Comparison of ENCODE assay signal across 8 mouse cellular contexts in genomic region chr19:10869886-10870527, GRCm38 (mm10). TPM values are rescaled to one million over a fixed set of nuclear protein-coding genes. Genes with fewer than 3 reads are reported as not detected.
DNase-seq lines count a peak whose midpoint lies in the region; ATAC-seq and TF ChIP-seq lines count a peak whose summit lies in the region.

Tmem132a (minus strand) TSS chr19:10869940.

- peaks cover 5% of the 10 kb centered on the region for H3K4me1 ChIP-seq in erythroblast, embryonic 14.5 days (ENCODE audit: control insufficient read depth)
- H3K4me1 ChIP-seq in forebrain, embryonic 16.5 days (replicated peaks; ENCODE audit: control insufficient read depth, insufficient read depth, low read length): peaks cover 27% of the 10 kb centered on the region
- H3K4me1 ChIP-seq in kidney, adult 2 months (ENCODE audit: control insufficient read depth, insufficient read depth, low read length): peaks cover 4% of the 10 kb centered on the region; the same call in 1 of the 2 replicates
- no peaks in the 10 kb centered on the region for H3K4me1 ChIP-seq in liver, embryonic 14.5 days (replicated peaks; ENCODE audit: control insufficient read depth in 2 of 2, insufficient read depth in 2 of 2, low read length in 1 of 2)
- peaks cover 6% of the 10 kb centered on the region; the same call in 1 of the 2 replicates for H3K4me1 ChIP-seq in small intestine, adult 2 months (ENCODE audit: control insufficient read depth, insufficient read depth, insufficient read length, low read length)

- H3K27ac ChIP-seq in forebrain, embryonic 16.5 days (ENCODE audit: low read length): peak within 1 kb of the TSS; percentile 93
- H3K27ac ChIP-seq in kidney, adult 2 months (ENCODE audit: insufficient read depth, low read depth, low read length): no peak within 1 kb of the TSS
- no peak within 1 kb of the TSS for H3K27ac ChIP-seq in liver, embryonic 14.5 days
- H3K27ac ChIP-seq in small intestine, adult 2 months (ENCODE audit: insufficient read depth, low read depth, low read length): no peak within 1 kb of the TSS

- no peak for TF ChIP-seq CTCF in kidney, adult 2 months (conservative IDR thresholded peaks at IDR 0.05; ENCODE audit: insufficient read depth, insufficient read length, low read depth, low read length)
- no peak for TF ChIP-seq CTCF in liver, embryonic 14.5 days (IDR thresholded peaks at IDR 0.05; ENCODE audit: low read depth)
- no peak for TF ChIP-seq CTCF in small intestine, adult 2 months (IDR thresholded peaks at IDR 0.05; ENCODE audit: extremely low read depth, insufficient read length, insufficient replicate concordance, low read depth, low read length)

- WGBS in forebrain, embryonic 16.5 days: under 1% methylated on average over 8 of the region's 8 CpGs
- 10% methylated on average over 8 of the region's 8 CpGs for WGBS in kidney, adult 2 months
- WGBS in liver, embryonic 14.5 days (ENCODE audit: insufficient replicate concordance): 14% methylated on average over 8 of the region's 8 CpGs
- 5% methylated on average over 8 of the region's 8 CpGs for WGBS in small intestine, adult 2 months

- no peak for TF ChIP-seq POLR2A in kidney, adult 2 months (IDR thresholded peaks at IDR 0.05; ENCODE audit: low read depth, low read length)
- TF ChIP-seq POLR2A in small intestine, adult 2 months (IDR thresholded peaks at IDR 0.05; ENCODE audit: low read depth, low read length): no peak

- H3K4me2 ChIP-seq in forebrain, embryonic 16.5 days (ENCODE audit: low read length): peak within 1 kb of the TSS; percentile 90
- peak within 1 kb of the TSS; percentile 47 for H3K4me2 ChIP-seq in liver, embryonic 14.5 days (ENCODE audit: low read depth)

- no peak for DNase-seq in adrenal gland, postnatal 25 days
- peak; percentile 46 for DNase-seq in kidney, adult 2 months
- no peak for DNase-seq in liver, embryonic 14.5 days (ENCODE audit: low read depth in 3 of 3, low spot score in 3 of 3)
- no peak for DNase-seq in right cerebral cortex, adult 18-20 months

- no peak for TF ChIP-seq EP300 in liver, embryonic 14.5 days (IDR thresholded peaks at IDR 0.05; ENCODE audit: low read depth)

- no peaks in the 10 kb centered on the region for H3K9me3 ChIP-seq in erythroblast, embryonic 14.5 days (ENCODE audit: control insufficient read depth, low read length)
- no peaks in the 10 kb centered on the region for H3K9me3 ChIP-seq in forebrain, embryonic 16.5 days (ENCODE audit: control insufficient read depth, low read length)
- no peaks in the 10 kb centered on the region for H3K9me3 ChIP-seq in liver, embryonic 14.5 days (ENCODE audit: control insufficient read depth, low read length)

- peaks cover 33% of the 10 kb centered on the region for H3K36me3 ChIP-seq in erythroblast, embryonic 14.5 days (ENCODE audit: control insufficient read depth)
- peaks cover 31% of the 10 kb centered on the region for H3K36me3 ChIP-seq in forebrain, embryonic 16.5 days (ENCODE audit: control insufficient read depth, insufficient read depth)
- peaks cover 4% of the 10 kb centered on the region for H3K36me3 ChIP-seq in kidney, adult 2 months (ENCODE audit: control insufficient read depth, insufficient read depth, low read length)
- H3K36me3 ChIP-seq in liver, embryonic 14.5 days (replicated peaks; ENCODE audit: control insufficient read depth, insufficient read depth, low read depth): no peaks in the 10 kb centered on the region; the same call in 1 of the 2 replicates
- H3K36me3 ChIP-seq in small intestine, adult 2 months (ENCODE audit: control insufficient read depth, insufficient read depth, low read length): peaks cover 21% of the 10 kb centered on the region

- peak within 1 kb of the TSS; percentile 43 for H3K4me3 ChIP-seq in erythroblast, embryonic 14.5 days (replicated peaks)
- peak within 1 kb of the TSS; percentile 89 for H3K4me3 ChIP-seq in forebrain, embryonic 16.5 days (replicated peaks; ENCODE audit: low read length)
- peak within 1 kb of the TSS; percentile 57 for H3K4me3 ChIP-seq in kidney, adult 2 months (ENCODE audit: insufficient read depth, low read depth, low read length)
- peak within 1 kb of the TSS; percentile 38 to 40 for H3K4me3 ChIP-seq in liver, embryonic 14.5 days (ENCODE audit: insufficient read depth in 1 of 2, low read depth in 2 of 2, low read length in 2 of 2)
- peak within 1 kb of the TSS; percentile 66 for H3K4me3 ChIP-seq in small intestine, adult 2 months (ENCODE audit: low read depth, low read length)

- H3K27me3 ChIP-seq in erythroblast, embryonic 14.5 days (ENCODE audit: control insufficient read depth): peaks cover 25% of the 10 kb centered on the region
- no peaks in the 10 kb centered on the region for H3K27me3 ChIP-seq in forebrain, embryonic 16.5 days (replicated peaks; ENCODE audit: control insufficient read depth, insufficient read depth, low read length)
- H3K27me3 ChIP-seq in kidney, adult 2 months (replicated peaks; ENCODE audit: control insufficient read depth, insufficient read depth, low read length): no peaks in the 10 kb centered on the region
- peaks cover 14% of the 10 kb centered on the region for H3K27me3 ChIP-seq in liver, embryonic 14.5 days (ENCODE audit: control insufficient read depth, insufficient read depth, low read length)
- no peaks in the 10 kb centered on the region for H3K27me3 ChIP-seq in small intestine, adult 2 months (ENCODE audit: control insufficient read depth, insufficient read depth, low read length)

- H3K9ac ChIP-seq in forebrain, embryonic 16.5 days (replicated peaks; ENCODE audit: low read depth, low read length): peak within 1 kb of the TSS; percentile 98
- H3K9ac ChIP-seq in liver, embryonic 14.5 days (replicated peaks): no peak within 1 kb of the TSS

- ATAC-seq in erythroblast, adult 5-6 weeks (replicated peaks; ENCODE audit: low FRiP score, poor library complexity, severe bottlenecking): no peak
- peak; percentile 39 for ATAC-seq in forebrain, embryonic 16.5 days
- no peak for ATAC-seq in liver, embryonic 14.5 days (ENCODE audit: insufficient read depth)

RNA-seq across cellular contexts. Expression of gene Tmem132a, which starts in this region (rescaled TPM):
- polyA plus RNA-seq in erythroblast, embryonic 14.5 days (2012): 0.05 TPM in 2 replicates
- not detected in 2 replicates for total RNA-seq in erythroblast, adult 5-6 weeks (2015; ENCODE audit: low replicate concordance)
- not detected in 2 replicates for total RNA-seq in erythroblast, adult 5-6 weeks (2017; ENCODE audit: low replicate concordance)
- total RNA-seq in adrenal gland, postnatal 25 days (2021): 30.5 and 32.8 TPM in 2 replicates
- polyA plus RNA-seq in forebrain, embryonic 16.5 days (2015; fragmentation: Nextera tagmentation; extraction: Ambion mirVana): 176 and 195 TPM in 2 replicates
- polyA plus RNA-seq in kidney, adult 2 months (2012; rRNA removed): 12.1 and 15.8 TPM in 2 replicates
- polyA plus RNA-seq in liver, embryonic 14.5 days (2012; rRNA removed): 2.5 and 2.8 TPM in 2 replicates
- polyA plus RNA-seq in liver, embryonic 14.5 days (2014; fragmentation: Nextera tagmentation; extraction: Ambion mirVana): 1.6 and 2.2 TPM in 2 replicates
- 4.9 and 5.0 TPM in 2 replicates for polyA plus RNA-seq in small intestine, adult 2 months (2012; rRNA removed)

Comparison
In these comparisons a context has a peak if more than half of its experiments do, and no peak if none do; other contexts are left out.
1. RNA of gene Tmem132a (total RNA-seq): 30.5 to 32.8 TPM in adrenal gland, postnatal 25 days; not detected in erythroblast, adult 5-6 weeks; every median in the first group is over 10 times any median in the second.
2. RNA of gene Tmem132a (polyA plus RNA-seq): 176 to 195 TPM in forebrain, embryonic 16.5 days; 12.1 to 15.8 TPM in kidney, adult 2 months, 4.9 to 5.0 TPM in small intestine, adult 2 months, 1.6 to 2.8 TPM in liver, embryonic 14.5 days and 0.05 TPM in erythroblast, embryonic 14.5 days; every median in the first group is over 10 times any median in the second.
3. H3K4me3 ChIP-seq: peak in every context shown above with its lines; median percentile 89 in forebrain, embryonic 16.5 days; 66 in small intestine, adult 2 months; 57 in kidney, adult 2 months; 43 in erythroblast, embryonic 14.5 days; 39 in liver, embryonic 14.5 days.